14 mouse cellular contexts compared by ENCODE assay signal in genomic region chr4:134764333-134764732, GRCm38 (mm10). TPM values are rescaled to one million over a fixed set of nuclear protein-coding genes. Genes with fewer than 3 reads are reported as not detected.
DNase-seq lines count a peak whose midpoint lies in the region; ATAC-seq and TF ChIP-seq lines count a peak whose summit lies in the region.
"Had no signal": no experiment of that assay in that cellular context is flagged by ENCODE, and none has a peak within 500 bp of the region (broad histone marks: within the 10 kb centered on the region; RNA-seq: fewer than 3 reads in every experiment).

No protein-coding gene starts in this region.

- no peak overlapping the region for H3K4me3 ChIP-seq in lung, embryonic 14.5 days (ENCODE audit: low read depth, low read length)
- 0 out of 2 replicates have a peak overlapping the region, but pooled peaks have one; percentile 2 for H3K4me3 ChIP-seq in liver, embryonic 11.5 days (ENCODE audit: low read depth, low read length)
- no peak overlapping the region for H3K4me3 ChIP-seq in stomach, embryonic 16.5 days (replicated peaks; ENCODE audit: low read length)
- H3K4me3 ChIP-seq in forebrain, postnatal 0 days (ENCODE audit: low read depth, low read length): no peak overlapping the region
- no peak overlapping the region for H3K4me3 ChIP-seq in midbrain, embryonic 15.5 days
- H3K4me3 ChIP-seq: hindbrain, embryonic 15.5 days; limb, embryonic 12.5 days; neural tube, embryonic 12.5 days had no signal

- peaks cover 54% of the 10 kb centered on the region for H3K4me1 ChIP-seq in lung, embryonic 14.5 days (ENCODE audit: insufficient read depth)
- peaks cover 80% of the 10 kb centered on the region for H3K4me1 ChIP-seq in liver, embryonic 11.5 days (replicated peaks; ENCODE audit: control insufficient read depth, insufficient read depth, low read length)
- H3K4me1 ChIP-seq in stomach, embryonic 16.5 days (ENCODE audit: control insufficient read depth, insufficient read depth, low read length): peaks cover 62% of the 10 kb centered on the region
- H3K4me1 ChIP-seq in forebrain, postnatal 0 days (ENCODE audit: insufficient read depth): 0 out of 2 replicates have a peak, but pooled peaks cover 5% of the 10 kb centered on the region
- peaks cover 15% of the 10 kb centered on the region for H3K4me1 ChIP-seq in midbrain, embryonic 15.5 days

- no peak for ATAC-seq in lung, embryonic 14.5 days (ENCODE audit: insufficient read depth)
- peak; percentile 9; the same call in 1 of the 2 replicates for ATAC-seq in liver, embryonic 11.5 days (replicated peaks; ENCODE audit: low FRiP score)
- no peak for ATAC-seq in stomach, embryonic 16.5 days (ENCODE audit: insufficient read depth, low FRiP score)
- no peak for ATAC-seq in forebrain, postnatal 0 days
- ATAC-seq in midbrain, embryonic 15.5 days (replicated peaks): no peak

- 28% methylated on average over 3 of the region's 3 CpGs for WGBS in lung, embryonic 14.5 days
- WGBS in liver, embryonic 11.5 days: 22% methylated on average over 3 of the region's 3 CpGs
- 41% methylated on average over 3 of the region's 3 CpGs for WGBS in stomach, embryonic 16.5 days
- 80% methylated on average over 3 of the region's 3 CpGs for WGBS in forebrain, postnatal 0 days
- 82% methylated on average over 3 of the region's 3 CpGs for WGBS in midbrain, embryonic 15.5 days

- 0 out of 2 replicates have a peak overlapping the region, but pooled peaks have one; percentile 5 for H3K4me2 ChIP-seq in lung, embryonic 14.5 days
- H3K4me2 ChIP-seq in liver, embryonic 11.5 days: peak overlapping the region; percentile 97
- H3K4me2 ChIP-seq in stomach, embryonic 16.5 days (ENCODE audit: low read depth, low read length): no peak overlapping the region
- H3K4me2 ChIP-seq in forebrain, postnatal 0 days (ENCODE audit: low read depth): no peak overlapping the region
- no peak overlapping the region for H3K4me2 ChIP-seq in midbrain, embryonic 15.5 days
- H3K4me2 ChIP-seq: hindbrain, embryonic 15.5 days; limb, embryonic 12.5 days; neural tube, embryonic 12.5 days had no signal

- no peaks in the 10 kb centered on the region for H3K9me3 ChIP-seq in lung, embryonic 14.5 days (ENCODE audit: low read depth, low read length)
- H3K9me3 ChIP-seq in liver, embryonic 11.5 days (ENCODE audit: control insufficient read depth, low read length): no peaks in the 10 kb centered on the region
- H3K9me3 ChIP-seq in stomach, embryonic 16.5 days (replicated peaks; ENCODE audit: control insufficient read depth, low read length): no peaks in the 10 kb centered on the region
- no peaks in the 10 kb centered on the region for H3K9me3 ChIP-seq in forebrain, postnatal 0 days (ENCODE audit: low read length)
- no peaks in the 10 kb centered on the region for H3K9me3 ChIP-seq in midbrain, embryonic 15.5 days
- H3K9me3 ChIP-seq: hindbrain, embryonic 15.5 days; limb, embryonic 12.5 days; neural tube, embryonic 12.5 days had no signal

- H3K27ac ChIP-seq in lung, embryonic 14.5 days (ENCODE audit: low read depth): no peak overlapping the region
- peak overlapping the region; percentile 85 for H3K27ac ChIP-seq in liver, embryonic 11.5 days (ENCODE audit: low read depth, low read length)
- no peak overlapping the region for H3K27ac ChIP-seq in stomach, embryonic 16.5 days (ENCODE audit: low read length)
- no peak overlapping the region for H3K27ac ChIP-seq in forebrain, postnatal 0 days (ENCODE audit: low read depth, low read length)
- H3K27ac ChIP-seq in midbrain, embryonic 15.5 days: no peak overlapping the region
- H3K27ac ChIP-seq: hindbrain, embryonic 15.5 days; limb, embryonic 12.5 days; neural tube, embryonic 12.5 days had no signal

- no peak for DNase-seq in lung, embryonic 14.5 days
- no peak for DNase-seq in lung, postnatal 14 days
- DNase-seq in c-Kit-positive CD71-positive TER-119-positive erythroid progenitor cells, embryonic 14.5 days (ENCODE audit: low spot score): peak; percentile 59
- DNase-seq in liver, embryonic 11.5 days (ENCODE audit: low spot score): no peak
- no peak for DNase-seq in forebrain, postnatal 0 days
- DNase-seq: adrenal gland, postnatal 36 days; cerebellum, postnatal 14 days; kidney, postnatal 14 days; midbrain, embryonic 14.5 days had no signal

- TF ChIP-seq CTCF in lung, embryonic 14.5 days (IDR thresholded peaks at IDR 0.05; ENCODE audit: low read depth): no peak
- no peak for TF ChIP-seq CTCF in forebrain, postnatal 0 days (IDR thresholded peaks at IDR 0.05; ENCODE audit: low read depth)

- no peak overlapping the region for H3K9ac ChIP-seq in lung, embryonic 14.5 days
- H3K9ac ChIP-seq in liver, embryonic 11.5 days (ENCODE audit: low read depth, low read length): peak overlapping the region; percentile 43
- peak overlapping the region; percentile 32; the same call in 1 of the 2 replicates for H3K9ac ChIP-seq in stomach, embryonic 16.5 days (ENCODE audit: low read length)
- no peak overlapping the region for H3K9ac ChIP-seq in forebrain, postnatal 0 days
- no peak overlapping the region for H3K9ac ChIP-seq in midbrain, embryonic 15.5 days
- H3K9ac ChIP-seq: hindbrain, embryonic 15.5 days; limb, embryonic 12.5 days; neural tube, embryonic 12.5 days had no signal

- H3K36me3 ChIP-seq in lung, embryonic 14.5 days (ENCODE audit: insufficient read depth): no peaks in the 10 kb centered on the region
- no peaks in the 10 kb centered on the region for H3K36me3 ChIP-seq in liver, embryonic 11.5 days (ENCODE audit: control insufficient read depth, insufficient read depth, low read length)
- no peaks in the 10 kb centered on the region for H3K36me3 ChIP-seq in stomach, embryonic 16.5 days (ENCODE audit: control insufficient read depth, insufficient read depth, low read length)
- no peaks in the 10 kb centered on the region for H3K36me3 ChIP-seq in forebrain, postnatal 0 days (ENCODE audit: insufficient read depth)
- H3K36me3 ChIP-seq in midbrain, embryonic 15.5 days (replicated peaks): no peaks in the 10 kb centered on the region
- H3K36me3 ChIP-seq: hindbrain, embryonic 15.5 days; neural tube, embryonic 12.5 days had no signal

- no peaks in the 10 kb centered on the region for H3K27me3 ChIP-seq in lung, embryonic 14.5 days (ENCODE audit: insufficient read depth, low read length)
- no peaks in the 10 kb centered on the region for H3K27me3 ChIP-seq in liver, embryonic 11.5 days (replicated peaks; ENCODE audit: control insufficient read depth, insufficient read depth, low read length)
- no peaks in the 10 kb centered on the region for H3K27me3 ChIP-seq in stomach, embryonic 16.5 days (ENCODE audit: control insufficient read depth, insufficient read depth, low read length)
- peaks cover 14% of the 10 kb centered on the region; the same call in 1 of the 2 replicates for H3K27me3 ChIP-seq in forebrain, postnatal 0 days (ENCODE audit: insufficient read depth, low read length)
- peaks cover 20% of the 10 kb centered on the region for H3K27me3 ChIP-seq in midbrain, embryonic 15.5 days (replicated peaks)

RNA-seq across cellular contexts. Expression of gene Ldlrap1, which starts 3.5 kb away (rescaled TPM):
- 21.2 and 22.2 TPM in 2 replicates for polyA plus RNA-seq in lung, embryonic 14.5 days (2014; fragmentation: Nextera tagmentation; extraction: Ambion mirVana)
- polyA plus RNA-seq in liver, embryonic 11.5 days (2014; fragmentation: Nextera tagmentation; extraction: Ambion mirVana): 32.2 and 33.3 TPM in 2 replicates
- polyA plus RNA-seq in stomach, embryonic 16.5 days (2015; fragmentation: Nextera tagmentation; extraction: Ambion mirVana): 25.6 and 26.7 TPM in 2 replicates
- total RNA-seq in forebrain, postnatal 0 days (2014; rRNA removed): 1.2 and 1.7 TPM in 2 replicates
- polyA plus RNA-seq in forebrain, postnatal 0 days (2015; fragmentation: Nextera tagmentation; extraction: Ambion mirVana): 2.3 TPM in 2 replicates
- polyA plus RNA-seq in midbrain, embryonic 15.5 days (2015; fragmentation: Nextera tagmentation; extraction: Ambion mirVana): 2.7 and 3.0 TPM in 2 replicates

Comparison
In these comparisons a context has a peak if more than half of its experiments do, and no peak if none do; other contexts are left out.
1. H3K4me2 ChIP-seq: peak in lung, embryonic 14.5 days (single experiment) and liver, embryonic 11.5 days (single experiment); none in stomach, embryonic 16.5 days (single experiment), forebrain, postnatal 0 days (single experiment) and midbrain, embryonic 15.5 days (single experiment).
2. H3K9ac ChIP-seq: peak in liver, embryonic 11.5 days (single experiment) and stomach, embryonic 16.5 days (single experiment); none in lung, embryonic 14.5 days (single experiment), forebrain, postnatal 0 days (single experiment) and midbrain, embryonic 15.5 days (single experiment).